Mouse (Mus musculus) megakaryocyte, embryonic 14.5 days (primary cell): ENCODE measurements around the gene Vsx1.

Source experiments
- FLI1 ChIP-seq: IDR thresholded peaks from 2 replicates; pipeline ENCODE4 v1.6.1; 2012; ENCODE audit warnings: low read length, inconsistent platforms, mixed read lengths
- GATA1 ChIP-seq: IDR thresholded peaks from 3 replicates; pipeline ENCODE4 v1.6.1; 2012; ENCODE audit warnings: mixed read lengths, low read length, inconsistent platforms, borderline replicate concordance

DNA sequence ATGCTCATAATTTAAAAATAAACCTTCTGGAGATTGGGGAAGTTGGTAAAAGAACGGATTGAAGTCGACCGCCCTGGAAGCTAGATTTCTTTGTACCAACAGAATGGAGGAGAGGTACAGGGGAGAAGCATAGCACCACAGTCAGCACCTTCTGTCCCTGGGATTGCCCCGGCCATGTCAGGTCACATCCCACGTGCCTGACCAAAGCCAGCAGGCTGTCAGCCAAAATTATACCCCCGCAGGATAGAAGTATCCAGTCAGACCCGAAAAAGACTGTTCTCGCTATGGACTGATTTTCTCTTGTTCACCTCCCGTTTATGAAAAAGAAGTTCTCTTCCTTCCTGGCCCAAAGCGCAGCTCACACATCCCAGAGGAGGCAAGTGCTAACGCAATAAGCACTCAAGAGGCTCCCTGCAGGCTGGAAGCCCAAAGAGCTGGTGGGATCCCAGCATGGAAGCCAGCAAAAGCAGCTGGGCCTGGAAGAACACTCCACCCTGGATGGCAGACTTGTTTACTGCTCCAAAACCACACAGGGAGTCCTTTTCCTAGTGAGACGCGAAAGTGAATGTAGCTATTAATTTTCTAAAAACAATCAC, 40.8 kb downstream of the Vsx1 start:
- TF ChIP-seq GATA1 (no peak), FLI1 (no peak)
